24 mouse cellular contexts compared by ENCODE assay signal in genomic region chr8:92472817-92473216, GRCm38 (mm10).
DNase-seq lines count a peak whose midpoint lies in the region; ATAC-seq and TF ChIP-seq lines count a peak whose summit lies in the region.
"Had no signal": no experiment of that assay in that cellular context is flagged by ENCODE, and none has a peak within 500 bp of the region (broad histone marks: within the 10 kb centered on the region; RNA-seq: fewer than 3 reads in every experiment).

No protein-coding gene starts in this region.

- no peak overlapping the region for H3K4me2 ChIP-seq in intestine, embryonic 15.5 days (replicated peaks)
- no peak overlapping the region for H3K4me2 ChIP-seq in intestine, postnatal 0 days (replicated peaks; ENCODE audit: low read depth)
- H3K4me2 ChIP-seq in kidney, postnatal 0 days (ENCODE audit: low read length): no peak overlapping the region
- H3K4me2 ChIP-seq in stomach, postnatal 0 days (replicated peaks; ENCODE audit: low read depth): no peak overlapping the region
- H3K4me2 ChIP-seq in hindbrain, embryonic 12.5 days (replicated peaks): no peak overlapping the region
- no peak overlapping the region for H3K4me2 ChIP-seq in forebrain, embryonic 16.5 days (ENCODE audit: low read length)
- H3K4me2 ChIP-seq: limb, embryonic 13.5 days; liver, embryonic 13.5 days; midbrain, embryonic 13.5 days had no signal

- peak; percentile 7 for DNase-seq in kidney, postnatal 0 days (ENCODE audit: low spot score)
- no peak for DNase-seq in stomach, postnatal 0 days (ENCODE audit: low spot score)
- no peak for DNase-seq in heart, adult 11 months
- DNase-seq: adrenal gland, postnatal 25 days; cerebellum, adult 18-20 months; cerebellum, postnatal 14 days; forebrain, postnatal 0 days; gastrocnemius, postnatal 10 days; liver, embryonic 13.5 days; lung, adult 18-20 months; lung, postnatal 4 days; spleen, adult 18-20 months; thymus, adult 18-20 months; thymus, postnatal 25 days had no signal

- no peak overlapping the region for H3K27ac ChIP-seq in intestine, embryonic 15.5 days
- no peak overlapping the region for H3K27ac ChIP-seq in intestine, postnatal 0 days (ENCODE audit: low read depth, low read length)
- H3K27ac ChIP-seq in kidney, postnatal 0 days: no peak overlapping the region
- H3K27ac ChIP-seq in stomach, postnatal 0 days (replicated peaks): no peak overlapping the region
- no peak overlapping the region for H3K27ac ChIP-seq in hindbrain, embryonic 12.5 days
- H3K27ac ChIP-seq in forebrain, embryonic 16.5 days (ENCODE audit: low read length): no peak overlapping the region
- H3K27ac ChIP-seq: hindbrain, postnatal 0 days; limb, embryonic 13.5 days; liver, embryonic 13.5 days; midbrain, embryonic 13.5 days had no signal

- no peak for TF ChIP-seq CTCF in intestine, postnatal 0 days (IDR thresholded peaks at IDR 0.05; ENCODE audit: low read depth)
- no peak for TF ChIP-seq CTCF in kidney, postnatal 0 days (IDR thresholded peaks at IDR 0.05; ENCODE audit: low read depth)
- TF ChIP-seq CTCF in stomach, postnatal 0 days (IDR thresholded peaks at IDR 0.05; ENCODE audit: low read depth): no peak

- H3K4me3 ChIP-seq in intestine, embryonic 15.5 days (replicated peaks): no peak overlapping the region
- H3K4me3 ChIP-seq in intestine, postnatal 0 days (ENCODE audit: low read depth, low read length): no peak overlapping the region
- H3K4me3 ChIP-seq in kidney, postnatal 0 days (replicated peaks; ENCODE audit: low read depth, low read length): no peak overlapping the region
- no peak overlapping the region for H3K4me3 ChIP-seq in stomach, postnatal 0 days (ENCODE audit: low read depth, low read length)
- no peak overlapping the region for H3K4me3 ChIP-seq in hindbrain, embryonic 12.5 days
- no peak overlapping the region for H3K4me3 ChIP-seq in forebrain, embryonic 16.5 days (replicated peaks; ENCODE audit: low read length)
- H3K4me3 ChIP-seq: erythroblast, embryonic 14.5 days; limb, embryonic 13.5 days; liver, embryonic 13.5 days; megakaryocyte, embryonic 14.5 days; midbrain, embryonic 13.5 days had no signal

- H3K4me1 ChIP-seq in intestine, embryonic 15.5 days (replicated peaks): no peaks in the 10 kb centered on the region
- H3K4me1 ChIP-seq in intestine, postnatal 0 days (replicated peaks; ENCODE audit: control insufficient read depth, insufficient read depth, low read length): no peaks in the 10 kb centered on the region
- no peaks in the 10 kb centered on the region for H3K4me1 ChIP-seq in kidney, postnatal 0 days (replicated peaks; ENCODE audit: insufficient read depth, low read length)
- no peaks in the 10 kb centered on the region for H3K4me1 ChIP-seq in stomach, postnatal 0 days (replicated peaks; ENCODE audit: control insufficient read depth, insufficient read depth)
- peaks cover 12% of the 10 kb centered on the region for H3K4me1 ChIP-seq in hindbrain, embryonic 12.5 days
- peaks cover 12% of the 10 kb centered on the region for H3K4me1 ChIP-seq in forebrain, embryonic 16.5 days (replicated peaks; ENCODE audit: control insufficient read depth, insufficient read depth, low read length)
- H3K4me1 ChIP-seq: liver, embryonic 13.5 days; megakaryocyte, embryonic 14.5 days had no signal

- ATAC-seq in intestine, embryonic 15.5 days: peak; percentile 89
- peak; percentile 93 for ATAC-seq in intestine, postnatal 0 days
- peak; percentile 85 for ATAC-seq in kidney, postnatal 0 days (replicated peaks; ENCODE audit: low FRiP score, low read depth)
- ATAC-seq in stomach, postnatal 0 days (ENCODE audit: low FRiP score, low TSS enrichment): 0 out of 2 replicates have a peak, but pooled peaks have one; percentile 57
- no peak for ATAC-seq in hindbrain, embryonic 12.5 days (ENCODE audit: low FRiP score)
- no peak for ATAC-seq in forebrain, embryonic 16.5 days
- ATAC-seq: hindbrain, postnatal 0 days; lung, postnatal 0 days had no signal

- WGBS in intestine, embryonic 15.5 days: 63% methylated on average over 3 of the region's 3 CpGs
- 51% methylated on average over 3 of the region's 3 CpGs for WGBS in intestine, postnatal 0 days
- WGBS in kidney, postnatal 0 days: 66% methylated on average over 3 of the region's 3 CpGs
- WGBS in stomach, postnatal 0 days: 64% methylated on average over 3 of the region's 3 CpGs
- WGBS in hindbrain, embryonic 12.5 days: 70% methylated on average over 3 of the region's 3 CpGs
- WGBS in forebrain, embryonic 16.5 days: 76% methylated on average over 3 of the region's 3 CpGs

- H3K27me3 ChIP-seq in intestine, embryonic 15.5 days (replicated peaks): 0 out of 2 replicates have a peak, but pooled peaks cover 2% of the 10 kb centered on the region
- no peaks in the 10 kb centered on the region for H3K27me3 ChIP-seq in intestine, postnatal 0 days (replicated peaks; ENCODE audit: control insufficient read depth, insufficient read depth, low read length)
- H3K27me3 ChIP-seq in kidney, postnatal 0 days (ENCODE audit: insufficient read depth, low read length): no peaks in the 10 kb centered on the region
- H3K27me3 ChIP-seq in stomach, postnatal 0 days (ENCODE audit: control insufficient read depth, insufficient read depth, low read length): no peaks in the 10 kb centered on the region
- peaks cover 16% of the 10 kb centered on the region for H3K27me3 ChIP-seq in hindbrain, embryonic 12.5 days
- H3K27me3 ChIP-seq in forebrain, embryonic 16.5 days (replicated peaks; ENCODE audit: control insufficient read depth, insufficient read depth, low read length): peaks cover 3% of the 10 kb centered on the region; the same call in 1 of the 2 replicates
- H3K27me3 ChIP-seq: liver, embryonic 13.5 days; megakaryocyte, embryonic 14.5 days had no signal

- no peaks in the 10 kb centered on the region for H3K36me3 ChIP-seq in intestine, embryonic 15.5 days
- H3K36me3 ChIP-seq in intestine, postnatal 0 days (ENCODE audit: control insufficient read depth, insufficient read depth): no peaks in the 10 kb centered on the region
- no peaks in the 10 kb centered on the region for H3K36me3 ChIP-seq in kidney, postnatal 0 days (ENCODE audit: insufficient read depth, low read length)
- H3K36me3 ChIP-seq in stomach, postnatal 0 days (ENCODE audit: control insufficient read depth, insufficient read depth, low read length): no peaks in the 10 kb centered on the region
- no peaks in the 10 kb centered on the region for H3K36me3 ChIP-seq in hindbrain, embryonic 12.5 days
- no peaks in the 10 kb centered on the region for H3K36me3 ChIP-seq in forebrain, embryonic 16.5 days (ENCODE audit: control insufficient read depth, insufficient read depth)
- H3K36me3 ChIP-seq: limb, embryonic 13.5 days; liver, embryonic 13.5 days; midbrain, embryonic 13.5 days had no signal

- no peak overlapping the region for H3K9ac ChIP-seq in intestine, embryonic 15.5 days
- H3K9ac ChIP-seq in intestine, postnatal 0 days (ENCODE audit: low read depth, low read length): no peak overlapping the region
- H3K9ac ChIP-seq in kidney, postnatal 0 days (ENCODE audit: low read depth, low read length): no peak overlapping the region
- H3K9ac ChIP-seq in stomach, postnatal 0 days (ENCODE audit: low read length): no peak overlapping the region
- no peak overlapping the region for H3K9ac ChIP-seq in hindbrain, embryonic 12.5 days
- H3K9ac ChIP-seq in forebrain, embryonic 16.5 days (replicated peaks; ENCODE audit: low read depth, low read length): no peak overlapping the region
- H3K9ac ChIP-seq: forebrain, postnatal 0 days; limb, embryonic 13.5 days; liver, embryonic 13.5 days; midbrain, embryonic 13.5 days had no signal

- no peak for TF ChIP-seq EP300 in stomach, postnatal 0 days (optimal IDR thresholded peaks at IDR 0.05)

- no peaks in the 10 kb centered on the region for H3K9me3 ChIP-seq in intestine, embryonic 15.5 days
- H3K9me3 ChIP-seq in intestine, postnatal 0 days (ENCODE audit: control insufficient read depth): no peaks in the 10 kb centered on the region
- no peaks in the 10 kb centered on the region for H3K9me3 ChIP-seq in kidney, postnatal 0 days (replicated peaks; ENCODE audit: low read length)
- no peaks in the 10 kb centered on the region for H3K9me3 ChIP-seq in stomach, postnatal 0 days (ENCODE audit: control insufficient read depth, low read length)
- no peaks in the 10 kb centered on the region for H3K9me3 ChIP-seq in hindbrain, embryonic 12.5 days (replicated peaks)
- no peaks in the 10 kb centered on the region for H3K9me3 ChIP-seq in forebrain, embryonic 16.5 days (ENCODE audit: control insufficient read depth, low read length)
- H3K9me3 ChIP-seq: limb, embryonic 13.5 days; liver, embryonic 13.5 days; megakaryocyte, embryonic 14.5 days; midbrain, embryonic 13.5 days had no signal

Comparison
In these comparisons a context has a peak if more than half of its experiments do, and no peak if none do; other contexts are left out.
1. ATAC-seq: peak in intestine, embryonic 15.5 days (single experiment), intestine, postnatal 0 days (single experiment), kidney, postnatal 0 days (single experiment) and stomach, postnatal 0 days (single experiment); none in hindbrain, embryonic 12.5 days (single experiment) and forebrain, embryonic 16.5 days (single experiment).